Mouse (Mus musculus) limb, embryonic 12.5 days (tissue): ENCODE data around the gene Gm49366. TPM values are rescaled to one million over a fixed set of nuclear protein-coding genes. Genes with fewer than 3 reads are reported as not detected.
A peak's percentile ranks its signal among the peaks of the same experiment; 100 is the strongest.
"Not testable (repeated sequence)": the region's sequence is repeated elsewhere in the genome, so short reads cannot be mapped to it uniquely, and the experiment has no call there.

Experiments used
- ATAC-seq: fragments of 200-750 bp; cut with Nextera tagmentation; 2 replicates; pipeline ENCODE4 v1.8.0; 2017; ENCODE audit warnings: low read depth, moderate TSS enrichment; ENCODE audit not compliant: insufficient number of reproducible peaks, insufficient read depth, low FRiP score, low TSS enrichment
- H3K27ac ChIP-seq: fragments of 300-500 bp; sonication (generic); 2 replicates; pipeline ENCODE4 v1.5.1; 2016; ENCODE audit warnings: mild to moderate bottlenecking, moderate library complexity
- H3K27me3 ChIP-seq: fragments of 300-500 bp; sonication (generic); 2 replicates; pipeline ENCODE4 v1.6.1; 2016; ENCODE audit warnings: mild to moderate bottlenecking, moderate library complexity
- H3K36me3 ChIP-seq: fragments of 300-500 bp; sonication (generic); 2 replicates; pipeline ENCODE4 v1.6.1; 2016; ENCODE audit warnings: mild to moderate bottlenecking, moderate library complexity
- H3K4me1 ChIP-seq: fragments of 300-500 bp; sonication (generic); replicated peaks from 2 replicates; pipeline ENCODE4 v1.6.1; 2016
- H3K4me2 ChIP-seq: fragments of 300-500 bp; sonication (generic); 2 replicates; pipeline ENCODE4 v1.6.1; 2016; ENCODE audit warnings: mild to moderate bottlenecking, moderate library complexity
- H3K4me3 ChIP-seq: fragments of 300-500 bp; sonication (generic); replicated peaks from 2 replicates; pipeline ENCODE4 v1.5.1; 2016; ENCODE audit warnings: mild to moderate bottlenecking
- H3K9ac ChIP-seq: fragments of 300-500 bp; sonication (generic); replicated peaks from 2 replicates; pipeline ENCODE4 v1.6.1; 2016; ENCODE audit warnings: mild to moderate bottlenecking, moderate library complexity
- H3K9me3 ChIP-seq: fragments of 300-500 bp; sonication (generic); 2 replicates; pipeline ENCODE4 v1.6.1; 2016; ENCODE audit warnings: mild to moderate bottlenecking, moderate library complexity
- WGBS: fragments of 180-500 bp; shearing (Covaris S2); methylation state at CpG from one replicate; pipeline ENCODE4 v1.1.7; 2016; 5-methylcytosine and 5-hydroxymethylcytosine counted together
- polyA plus RNA-seq: library from polyadenylated mRNA; unstranded; fragments of >200 nt; fragmentation: Nextera tagmentation; extraction: Ambion mirVana; gene quantifications from 2 replicates; pipeline ENCODE4 v1.2.1, GENCODE M21; 2016

Gm49366 gene
- polyA plus RNA-seq, 1 experiment from 2014 or later: not detected

- not testable (repeated sequence) for H3K9ac ChIP-seq, H3K4me1 ChIP-seq, H3K36me3 ChIP-seq, H3K4me3 ChIP-seq, H3K9me3 ChIP-seq, ATAC-seq, H3K27me3 ChIP-seq, H3K4me2 ChIP-seq, H3K27ac ChIP-seq
- 76% methylated on average over 2 of the region's 2 CpGs for WGBS
These were observed 5.4 kb upstream of the Gm49366 start for GRCm38 (mm10) chr12:84033302-84033701.

- ATAC-seq: no peak
- H3K9ac ChIP-seq: no peak overlapping the region
- H3K9me3 ChIP-seq: no peaks in the 10 kb centered on the region
- H3K4me2 ChIP-seq: no peak overlapping the region
- no peaks in the 10 kb centered on the region for H3K4me1 ChIP-seq
- H3K4me3 ChIP-seq: no peak overlapping the region
- H3K27me3 ChIP-seq: peaks cover 9% of the 10 kb centered on the region; the same call in 1 of the 2 replicates
- H3K36me3 ChIP-seq: no peaks in the 10 kb centered on the region
- WGBS: 55% methylated on average over 4 of the region's 4 CpGs
- no peak overlapping the region for H3K27ac ChIP-seq
These were observed 4.6 kb upstream of the Gm49366 start for GRCm38 (mm10) chr12:84034108-84034507.

DNA sequence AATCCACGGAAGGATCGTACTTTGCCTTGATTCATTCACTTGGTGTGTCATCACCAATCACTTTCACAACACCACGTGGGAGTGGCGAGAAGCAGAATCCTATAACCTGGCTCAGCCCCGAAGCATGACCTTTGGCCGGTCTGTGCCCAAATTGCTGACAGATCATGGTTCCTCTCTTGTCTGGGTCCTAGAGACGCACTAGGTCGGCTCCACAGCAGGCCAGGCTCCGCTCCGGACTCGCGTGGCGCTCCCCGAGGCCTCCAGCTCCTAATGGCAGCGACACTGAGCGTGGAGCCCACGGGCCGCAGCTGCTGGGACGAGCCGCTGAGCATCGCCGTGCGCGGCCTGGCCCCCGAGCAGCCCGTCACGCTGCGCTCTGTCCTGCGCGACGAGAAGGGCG lies 494 bp upstream of the Gm49366 start, which contains the start of gene Acot4:
Gene Acot4, plus strand, starts transcription at position 139 of the 400 bp plus-strand sequence.
- Histone ChIP-seq H3K9ac (peak within 1 kb of the TSS; percentile 54), H3K9me3 (peaks cover 16% of the 10 kb centered on the region; the same call in 1 of the 2 replicates), H3K4me3 (peak within 1 kb of the TSS; percentile 46), H3K4me2 (peak within 1 kb of the TSS; percentile 69)
- not testable (repeated sequence) for ATAC-seq, H3K27ac ChIP-seq, H3K27me3 ChIP-seq, H3K4me1 ChIP-seq, H3K36me3 ChIP-seq
- WGBS: 5% methylated on average over 32 of the region's 32 CpGs

GRCm38 (mm10) chr12:84042248-84042647 lies 3.5 kb downstream of the Gm49366 start:
- peaks cover 9% of the 10 kb centered on the region; the same call in 1 of the 2 replicates for H3K27me3 ChIP-seq
- 89% methylated on average over 5 of the region's 5 CpGs for WGBS

DNA sequence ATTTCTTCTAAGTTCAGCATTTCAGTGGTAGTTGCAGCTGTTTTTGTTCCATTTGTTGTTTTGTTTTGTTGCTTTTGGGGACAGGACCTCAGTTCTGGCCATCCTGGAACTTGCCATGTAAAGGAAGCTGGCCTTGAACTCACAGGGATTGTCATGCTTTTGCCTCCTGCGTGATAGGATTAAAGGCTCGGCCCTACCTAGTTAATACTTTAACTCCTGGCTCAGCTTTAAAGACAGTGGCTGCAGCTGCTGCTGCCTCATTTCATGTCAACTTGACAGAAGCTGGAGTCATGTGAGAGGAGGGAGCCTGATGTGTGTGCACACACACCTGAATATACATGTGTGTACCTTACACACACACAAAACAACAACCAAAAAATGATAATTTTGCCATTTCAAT lies 5.3 kb downstream of the Gm49366 start:
- Histone ChIP-seq H3K27ac (no peak overlapping the region), H3K4me1 (no peaks in the 10 kb centered on the region), H3K36me3 (no peaks in the 10 kb centered on the region), H3K9me3 (peaks cover 27% of the 10 kb centered on the region; the same call in 1 of the 2 replicates), H3K9ac (no peak overlapping the region), H3K27me3 (no peaks in the 10 kb centered on the region), H3K4me3 (no peak overlapping the region), H3K4me2 (no peak overlapping the region)
- 63% methylated on average over 2 of the region's 2 CpGs for WGBS
- no peak for ATAC-seq

More at GRCm38 (mm10) chr12:84042248-84042647, 3.5 kb downstream of the Gm49366 start:
- no peak for ATAC-seq
- Histone ChIP-seq H3K4me2 (no peak overlapping the region), H3K4me3 (no peak overlapping the region), H3K27ac (no peak overlapping the region), H3K9ac (no peak overlapping the region), H3K4me1 (no peaks in the 10 kb centered on the region), H3K9me3 (peaks cover 16% of the 10 kb centered on the region; the same call in 1 of the 2 replicates), H3K36me3 (no peaks in the 10 kb centered on the region)

DNA sequence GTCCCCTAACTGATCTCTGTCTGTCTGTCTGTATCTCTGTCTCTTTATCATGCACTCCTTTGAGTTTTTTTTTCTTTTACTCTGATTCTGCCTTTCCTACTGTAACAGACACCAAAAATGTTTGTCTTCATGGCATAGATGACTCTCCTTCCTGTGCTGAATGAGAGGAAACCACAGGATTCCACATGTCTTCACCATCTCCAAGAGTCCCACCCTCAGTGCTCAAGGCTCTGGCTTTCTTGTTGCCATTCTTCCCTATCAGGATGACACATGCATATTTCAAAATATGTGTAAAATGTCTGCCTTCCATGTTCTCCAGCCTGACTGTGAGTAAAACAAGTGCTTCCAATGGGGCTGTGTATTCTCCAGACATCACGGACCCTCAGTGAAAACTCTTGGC lies 8.2 kb downstream of the Gm49366 start:
- 89% methylated on average over 1 of the region's 1 CpGs for WGBS
- Histone ChIP-seq H3K36me3 (no peaks in the 10 kb centered on the region), H3K27me3 (peaks cover under 1% of the 10 kb centered on the region; the same call in 1 of the 2 replicates), H3K4me3 (no peak overlapping the region), H3K9ac (no peak overlapping the region), H3K27ac (no peak overlapping the region), H3K4me1 (no peaks in the 10 kb centered on the region), H3K4me2 (no peak overlapping the region), H3K9me3 (peaks cover 15% of the 10 kb centered on the region; the same call in 1 of the 2 replicates)
- no peak for ATAC-seq

DNA sequence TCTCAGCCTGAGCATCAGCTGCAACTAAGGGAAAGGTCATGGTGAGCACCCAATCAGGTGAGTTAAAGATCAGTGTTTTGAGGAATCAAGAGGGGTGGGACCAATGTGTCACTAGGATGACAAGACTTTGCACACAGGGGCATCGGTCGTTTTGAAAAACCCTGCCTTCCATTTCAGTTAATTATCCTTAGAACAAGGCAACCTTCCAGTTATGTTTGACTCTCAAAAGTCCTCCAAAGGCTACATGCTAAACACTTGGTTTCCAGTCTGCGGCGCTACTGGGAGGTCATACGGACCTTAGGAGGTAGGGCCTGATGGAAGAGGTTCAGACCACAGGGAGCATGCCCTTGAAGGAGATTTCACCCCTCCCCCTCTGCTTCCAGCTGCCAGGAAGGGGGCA lies 12.0 kb downstream of the Gm49366 start:
- peaks cover 28% of the 10 kb centered on the region for H3K27me3 ChIP-seq
- not testable (repeated sequence) for H3K4me1 ChIP-seq, H3K36me3 ChIP-seq, H3K4me2 ChIP-seq, H3K27ac ChIP-seq, ATAC-seq, H3K9ac ChIP-seq, H3K4me3 ChIP-seq
- WGBS: 80% methylated on average over 5 of the region's 5 CpGs
- peaks cover 11% of the 10 kb centered on the region; the same call in 1 of the 2 replicates for H3K9me3 ChIP-seq

GRCm38 (mm10) chr12:84051937-84052474 lies 13.3 kb downstream of the Gm49366 start, which contains the start of gene Acot3:
Acot3 (plus strand) TSS chr12:84052144.
- H3K4me2 ChIP-seq: peak within 1 kb of the TSS; percentile 88; the same call in 1 of the 2 replicates
- 84% methylated on average over 5 of the region's 5 CpGs for WGBS

GRCm38 (mm10) chr12:84052609-84053008 lies 13.9 kb downstream of the Gm49366 start:
- Histone ChIP-seq H3K36me3 (no peaks in the 10 kb centered on the region), H3K27me3 (peaks cover 28% of the 10 kb centered on the region), H3K9ac (no peak overlapping the region), H3K4me1 (0 out of 2 replicates have a peak, but pooled peaks cover 4% of the 10 kb centered on the region), H3K9me3 (peaks cover 7% of the 10 kb centered on the region; the same call in 1 of the 2 replicates), H3K4me3 (no peak overlapping the region), H3K27ac (no peak overlapping the region), H3K4me2 (no peak overlapping the region)
- no peak for ATAC-seq
- WGBS: 90% methylated on average over 7 of the region's 7 CpGs

More at GRCm38 (mm10) chr12:84051937-84052474, 13.3 kb downstream of the Gm49366 start, which contains the start of gene Acot3:
- Histone ChIP-seq H3K27ac (no peak within 1 kb of the TSS), H3K4me1 (0 out of 2 replicates have a peak, but pooled peaks cover 4% of the 10 kb centered on the region), H3K9ac (no peak within 1 kb of the TSS), H3K27me3 (peaks cover 28% of the 10 kb centered on the region), H3K4me3 (no peak within 1 kb of the TSS), H3K36me3 (no peaks in the 10 kb centered on the region), H3K9me3 (peaks cover 11% of the 10 kb centered on the region; the same call in 1 of the 2 replicates)
- ATAC-seq: no peak

GRCm38 (mm10) chr12:84053173-84053572 lies 14.4 kb downstream of the Gm49366 start:
- Histone ChIP-seq H3K9ac (peak overlapping the region; percentile 53; the same call in 1 of the 2 replicates), H3K27me3 (peaks cover 28% of the 10 kb centered on the region), H3K27ac (no peak overlapping the region), H3K36me3 (no peaks in the 10 kb centered on the region), H3K9me3 (peaks cover 4% of the 10 kb centered on the region; the same call in 1 of the 2 replicates), H3K4me1 (0 out of 2 replicates have a peak, but pooled peaks cover 4% of the 10 kb centered on the region), H3K4me2 (peak overlapping the region; percentile 88), H3K4me3 (peak overlapping the region; percentile 51)
- no peak for ATAC-seq
- 14% methylated on average over 16 of the region's 16 CpGs for WGBS

- Histone ChIP-seq H3K9me3 (no peaks in the 10 kb centered on the region), H3K27ac (no peak overlapping the region), H3K9ac (peak overlapping the region; percentile 53), H3K4me2 (peak overlapping the region; percentile 88), H3K27me3 (peaks cover 28% of the 10 kb centered on the region), H3K4me1 (0 out of 2 replicates have a peak, but pooled peaks cover 4% of the 10 kb centered on the region), H3K4me3 (peak overlapping the region; percentile 51), H3K36me3 (no peaks in the 10 kb centered on the region)
- WGBS: 2% methylated on average over 38 of the region's 46 CpGs
- ATAC-seq: no peak
These were observed 15.1 kb downstream of the Gm49366 start for GRCm38 (mm10) chr12:84053679-84054391.
